Mouse (Mus musculus) cortical plate, adult 2 months (tissue): ENCODE data around the gene Npas3.

Source experiments
- CTCF ChIP-seq: fragments of 200-500 bp; IDR thresholded peaks from 2 replicates; pipeline ENCODE4 v1.5.1; 2011; ENCODE audit warnings: mild to moderate bottlenecking, control low read depth, low read length; ENCODE audit not compliant: insufficient read depth; ENCODE audit errors: extremely low read depth
- POLR2A ChIP-seq: fragments of 200-500 bp; IDR thresholded peaks from 2 replicates; pipeline ENCODE4 v1.6.1; 2011; ENCODE audit warnings: mild to moderate bottlenecking, low read length, control low read depth; ENCODE audit not compliant: insufficient read depth; ENCODE audit errors: extremely low read depth

DNA sequence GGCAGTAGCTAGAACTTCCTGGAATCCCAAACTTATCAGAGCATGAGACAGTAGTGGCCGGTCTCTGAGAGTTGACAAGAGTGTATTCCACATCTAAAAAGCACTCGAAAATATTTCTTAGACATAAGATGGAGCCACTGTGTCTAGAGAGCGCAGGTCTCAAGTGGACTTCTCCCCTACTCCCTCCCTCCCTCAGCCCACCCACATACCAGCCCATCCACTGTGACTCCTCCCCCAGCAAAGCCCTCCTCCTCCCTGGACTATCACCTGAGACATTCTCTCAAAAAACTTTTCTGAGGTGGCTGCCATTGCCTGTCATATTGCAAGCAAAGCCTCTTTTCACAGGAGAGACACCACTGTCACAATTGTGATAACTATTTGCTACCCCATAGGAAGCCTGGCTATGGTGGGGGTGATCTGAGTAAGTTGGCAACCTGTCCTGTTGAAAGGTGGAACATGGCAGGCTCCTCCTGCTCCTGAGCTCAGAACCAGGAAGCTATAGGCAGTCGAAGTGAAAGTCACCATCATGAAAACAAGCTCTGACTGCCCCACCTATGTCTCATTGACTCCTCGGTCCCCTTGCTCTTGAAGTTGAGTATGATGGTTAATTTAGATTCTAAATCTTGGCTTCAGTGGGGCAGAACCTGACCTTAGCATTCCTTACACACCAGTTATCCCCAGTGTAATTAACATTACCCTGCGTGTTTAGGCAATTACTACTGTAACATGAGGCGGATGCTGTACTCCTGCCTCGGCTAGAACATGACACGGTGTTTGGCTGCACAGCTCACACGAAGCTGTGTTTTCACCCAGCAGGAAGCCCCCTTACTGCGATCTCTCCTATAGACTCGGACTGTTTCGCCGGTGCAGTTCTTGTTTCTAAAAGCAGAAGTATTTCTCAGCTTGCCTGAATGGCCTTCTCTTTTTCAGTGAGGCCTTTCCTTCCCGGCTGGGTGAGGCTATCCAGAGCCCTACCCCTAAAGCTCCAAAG is 751.5 kb downstream of the Npas3 start:
- TF ChIP-seq CTCF: no peak
- TF ChIP-seq POLR2A: no peak
